Mouse (Mus musculus): ENCODE results near the gene Upk1b.
"Not testable (repeated sequence)": the region's sequence is repeated elsewhere in the genome, so short reads cannot be mapped to it uniquely, and the experiment has no call there.

Gene Upk1b
- long read RNA-seq, experiment 1, partial matches to known transcripts: 0 of 2 reads
- long read RNA-seq, experiment 1, other reads (novel, unspliced or antisense): 0 of 2 reads
- long read RNA-seq, experiment 2: 0 reads

- intact Hi-C loops (cut with DNase I): no loop called here
Observed at GRCm38 (mm10) chr16:38800091-38800490, at the start of gene Upk1b. Upk1b (minus strand) TSS chr16:38800328.

- intact Hi-C loops (cut with DNase I): no loop called here
Observed at GRCm38 (mm10) chr16:38828649-38829048, 28.5 kb upstream of the Upk1b start, which contains the start of gene 4930435E12Rik. 4930435E12Rik (minus strand) TSS chr16:38828749.

- intact Hi-C loops (cut with DNase I): loop anchor here (5.0 to 10.0 kb wide), 2 partner anchors 78 to 275 kb away; no protein-coding TSS in a partner anchor
Observed at GRCm38 (mm10) chr16:38812521-38812920, 12.4 kb upstream of the Upk1b start.

- intact Hi-C loops (cut with DNase I): loop anchor here (5.0 to 10.0 kb wide), 2 partner anchors 75 to 273 kb away; no protein-coding TSS in a partner anchor
Observed at GRCm38 (mm10) chr16:38810196-38810595, 10.1 kb upstream of the Upk1b start.

- intact Hi-C loops (cut with DNase I): not testable (repeated sequence)
Observed at GRCm38 (mm10) chr16:38807796-38808195, 7.7 kb upstream of the Upk1b start.

GRCm38 (mm10) chr16:38798957-38799450 is 1.1 kb downstream of the Upk1b start:
- intact Hi-C loops (cut with DNase I): no loop called here

- intact Hi-C loops (cut with DNase I): no loop called here
Observed at GRCm38 (mm10) chr16:38793120-38793519, 7.0 kb downstream of the Upk1b start.

GRCm38 (mm10) chr16:38789966-38790365 is 10.2 kb downstream of the Upk1b start:
- intact Hi-C loops (cut with DNase I): no loop called here

GRCm38 (mm10) chr16:38789016-38789415 is 11.1 kb downstream of the Upk1b start:
- intact Hi-C loops (cut with DNase I): no loop called here

GRCm38 (mm10) chr16:38785301-38785700 is 14.8 kb downstream of the Upk1b start:
- intact Hi-C loops (cut with DNase I): no loop called here

GRCm38 (mm10) chr16:38782524-38783067 is 17.5 kb downstream of the Upk1b start:
- intact Hi-C loops (cut with DNase I): no loop called here

- intact Hi-C loops (cut with DNase I): no loop called here
Observed at GRCm38 (mm10) chr16:38781946-38782345, 18.2 kb downstream of the Upk1b start.

GRCm38 (mm10) chr16:38780960-38781572 is 19.1 kb downstream of the Upk1b start:
- intact Hi-C loops (cut with DNase I): no loop called here

- intact Hi-C loops (cut with DNase I): no loop called here
Observed at GRCm38 (mm10) chr16:38776342-38776741, 23.8 kb downstream of the Upk1b start.

- intact Hi-C loops (cut with DNase I): no loop called here
Observed at GRCm38 (mm10) chr16:38774964-38775746, 25.0 kb downstream of the Upk1b start.

GRCm38 (mm10) chr16:38772906-38773496 is 27.1 kb downstream of the Upk1b start:
- intact Hi-C loops (cut with DNase I): no loop called here

GRCm38 (mm10) chr16:38771145-38771544 is 29.0 kb downstream of the Upk1b start:
- intact Hi-C loops (cut with DNase I): no loop called here

- intact Hi-C loops (cut with DNase I): no loop called here
Observed at GRCm38 (mm10) chr16:38769529-38769928, 30.6 kb downstream of the Upk1b start.

- intact Hi-C loops (cut with DNase I): no loop called here
Observed at GRCm38 (mm10) chr16:38768386-38768785, 31.7 kb downstream of the Upk1b start.

GRCm38 (mm10) chr16:38767761-38768160 is 32.4 kb downstream of the Upk1b start:
- intact Hi-C loops (cut with DNase I): no loop called here

- intact Hi-C loops (cut with DNase I): no loop called here
Observed at GRCm38 (mm10) chr16:38766671-38767070, 33.5 kb downstream of the Upk1b start.

Data from adrenal gland (tissue).